Comparison of ENCODE assay signal across 18 mouse cellular contexts in the genomic region with DNA sequence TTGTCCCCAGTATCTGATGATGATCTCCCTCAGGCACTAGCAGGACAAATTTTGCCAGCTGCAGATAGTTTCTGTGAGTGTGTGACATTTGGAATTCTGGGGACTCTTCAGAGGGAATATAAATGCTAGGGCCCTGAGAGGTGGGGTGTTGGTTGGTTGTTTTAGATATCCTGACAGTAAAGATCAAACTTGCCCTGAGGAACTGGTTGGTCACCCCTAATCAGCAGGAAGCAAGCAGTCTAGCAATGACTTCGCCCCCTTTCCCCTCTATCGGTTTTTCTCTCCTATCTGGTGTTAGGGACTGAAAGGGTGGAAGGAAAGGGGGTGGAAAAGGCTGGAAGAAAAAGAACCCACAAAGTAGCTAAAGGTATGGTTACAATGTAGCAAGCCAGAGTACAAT. TPM values are rescaled to one million over a fixed set of nuclear protein-coding genes. Genes with fewer than 3 reads are reported as not detected.
DNase-seq lines count a peak whose midpoint lies in the region; ATAC-seq and TF ChIP-seq lines count a peak whose summit lies in the region.
"Had no signal": no experiment of that assay in that cellular context is flagged by ENCODE, and none has a peak within 500 bp of the region (broad histone marks: within the 10 kb centered on the region; RNA-seq: fewer than 3 reads in every experiment).

No protein-coding gene starts in this region.

- H3K27me3 ChIP-seq in forebrain, embryonic 13.5 days, result no peaks in the 10 kb centered on the region
- no peaks in the 10 kb centered on the region; the same call in 1 of the 2 replicates for H3K27me3 ChIP-seq in forebrain, embryonic 10.5 days (ENCODE audit: poor library complexity, severe bottlenecking)
- no peaks in the 10 kb centered on the region for H3K27me3 ChIP-seq in stomach, embryonic 15.5 days (replicated peaks)
- H3K27me3 ChIP-seq in stomach, postnatal 0 days (ENCODE audit: control insufficient read depth, insufficient read depth, low read length), result no peaks in the 10 kb centered on the region
- no peaks in the 10 kb centered on the region for H3K27me3 ChIP-seq in liver, embryonic 14.5 days (ENCODE audit: control insufficient read depth, insufficient read depth, low read length)
- H3K27me3 ChIP-seq: heart, embryonic 15.5 days had no signal

- H3K4me3 ChIP-seq in forebrain, embryonic 13.5 days, result no peak overlapping the region
- H3K4me3 ChIP-seq in forebrain, embryonic 10.5 days, result no peak overlapping the region
- no peak overlapping the region for H3K4me3 ChIP-seq in stomach, embryonic 15.5 days (replicated peaks)
- H3K4me3 ChIP-seq in stomach, postnatal 0 days (ENCODE audit: low read depth, low read length), result no peak overlapping the region
- peak overlapping the region in 1 of 2 experiments; percentile 75; a peak in 1 of 4 replicates for H3K4me3 ChIP-seq in liver, embryonic 14.5 days (ENCODE audit: insufficient read depth in 1 of 2, low read depth in 2 of 2, low read length in 2 of 2)

- H3K36me3 ChIP-seq in forebrain, embryonic 13.5 days (ENCODE audit: poor library complexity, severe bottlenecking), result peaks cover 23% of the 10 kb centered on the region
- peaks cover 31% of the 10 kb centered on the region for H3K36me3 ChIP-seq in forebrain, embryonic 10.5 days (replicated peaks)
- H3K36me3 ChIP-seq in stomach, embryonic 15.5 days, result peaks cover 8% of the 10 kb centered on the region; the same call in 1 of the 2 replicates
- peaks cover 2% of the 10 kb centered on the region; the same call in 1 of the 2 replicates for H3K36me3 ChIP-seq in stomach, postnatal 0 days (ENCODE audit: control insufficient read depth, insufficient read depth, low read length)
- peaks cover 7% of the 10 kb centered on the region; the same call in 1 of the 2 replicates for H3K36me3 ChIP-seq in liver, embryonic 14.5 days (replicated peaks; ENCODE audit: control insufficient read depth, insufficient read depth, low read depth)

- no peak for TF ChIP-seq EP300 in stomach, postnatal 0 days (optimal IDR thresholded peaks at IDR 0.05)
- TF ChIP-seq EP300 in liver, embryonic 14.5 days (IDR thresholded peaks at IDR 0.05; ENCODE audit: low read depth), result no peak

- no peak for TF ChIP-seq CTCF in stomach, postnatal 0 days (IDR thresholded peaks at IDR 0.05; ENCODE audit: low read depth)
- no peak for TF ChIP-seq CTCF in liver, embryonic 14.5 days (IDR thresholded peaks at IDR 0.05; ENCODE audit: low read depth)

- 0 out of 2 replicates have a peak overlapping the region, but pooled peaks have one; percentile 37 for H3K9ac ChIP-seq in forebrain, embryonic 13.5 days
- no peak overlapping the region for H3K9ac ChIP-seq in stomach, embryonic 15.5 days
- H3K9ac ChIP-seq in stomach, postnatal 0 days (ENCODE audit: low read length), result no peak overlapping the region
- H3K9ac ChIP-seq in liver, embryonic 14.5 days (replicated peaks), result peak overlapping the region; percentile 31
- H3K9ac ChIP-seq: heart, embryonic 15.5 days had no signal

- peaks cover 16% of the 10 kb centered on the region for H3K4me1 ChIP-seq in forebrain, embryonic 13.5 days
- peaks cover 40% of the 10 kb centered on the region for H3K4me1 ChIP-seq in forebrain, embryonic 10.5 days
- H3K4me1 ChIP-seq in stomach, embryonic 15.5 days, result peaks cover 34% of the 10 kb centered on the region
- H3K4me1 ChIP-seq in stomach, postnatal 0 days (replicated peaks; ENCODE audit: control insufficient read depth, insufficient read depth), result peaks cover 6% of the 10 kb centered on the region; the same call in 1 of the 2 replicates
- H3K4me1 ChIP-seq in liver, embryonic 14.5 days (replicated peaks; ENCODE audit: control insufficient read depth in 2 of 2, insufficient read depth in 2 of 2, low read length in 1 of 2), result peaks cover 19 to 32% of the 10 kb centered on the region in 2 experiments

- no peak overlapping the region for H3K27ac ChIP-seq in forebrain, embryonic 13.5 days
- H3K27ac ChIP-seq in forebrain, embryonic 10.5 days, result no peak overlapping the region
- no peak overlapping the region for H3K27ac ChIP-seq in stomach, embryonic 15.5 days
- H3K27ac ChIP-seq in stomach, postnatal 0 days (replicated peaks), result no peak overlapping the region
- H3K27ac ChIP-seq in liver, embryonic 14.5 days, result no peak overlapping the region
- H3K27ac ChIP-seq: heart, embryonic 15.5 days; hindbrain, embryonic 10.5 days had no signal

- 88% methylated on average over 2 of the region's 2 CpGs for WGBS in forebrain, embryonic 13.5 days
- 84% methylated on average over 2 of the region's 2 CpGs for WGBS in forebrain, embryonic 10.5 days
- 72% methylated on average over 2 of the region's 2 CpGs for WGBS in stomach, embryonic 15.5 days
- 84% methylated on average over 2 of the region's 2 CpGs for WGBS in stomach, postnatal 0 days
- WGBS in liver, embryonic 14.5 days (ENCODE audit: insufficient replicate concordance), result 14% methylated on average over 2 of the region's 2 CpGs

- no peaks in the 10 kb centered on the region for H3K9me3 ChIP-seq in forebrain, embryonic 13.5 days (replicated peaks)
- H3K9me3 ChIP-seq in forebrain, embryonic 10.5 days, result no peaks in the 10 kb centered on the region
- no peaks in the 10 kb centered on the region for H3K9me3 ChIP-seq in stomach, embryonic 15.5 days
- no peaks in the 10 kb centered on the region for H3K9me3 ChIP-seq in stomach, postnatal 0 days (ENCODE audit: control insufficient read depth, low read length)
- H3K9me3 ChIP-seq in liver, embryonic 14.5 days (ENCODE audit: control insufficient read depth, low read length), result no peaks in the 10 kb centered on the region
- H3K9me3 ChIP-seq: heart, embryonic 15.5 days; hindbrain, embryonic 10.5 days had no signal

- no peak for ATAC-seq in forebrain, embryonic 13.5 days
- ATAC-seq in stomach, embryonic 15.5 days (ENCODE audit: insufficient read depth, low FRiP score, low read depth), result no peak
- ATAC-seq in stomach, postnatal 0 days (ENCODE audit: low FRiP score, low TSS enrichment), result no peak
- no peak for ATAC-seq in liver, embryonic 14.5 days (ENCODE audit: insufficient read depth)
- ATAC-seq: midbrain, embryonic 16.5 days had no signal

- no peak overlapping the region for H3K4me2 ChIP-seq in forebrain, embryonic 13.5 days
- peak overlapping the region; percentile 23; the same call in 1 of the 2 replicates for H3K4me2 ChIP-seq in stomach, embryonic 15.5 days
- H3K4me2 ChIP-seq in stomach, postnatal 0 days (replicated peaks; ENCODE audit: low read depth), result no peak overlapping the region
- peak overlapping the region; percentile 92 for H3K4me2 ChIP-seq in liver, embryonic 14.5 days (ENCODE audit: low read depth)

- no peak for DNase-seq in forebrain, embryonic 10.5 days (ENCODE audit: extremely low spot score, low spot score)
- DNase-seq in stomach, postnatal 0 days (ENCODE audit: low spot score), result no peak
- DNase-seq in liver, embryonic 14.5 days (ENCODE audit: low read depth in 3 of 3, low spot score in 3 of 3), result no peak
- no peak for DNase-seq in ovary, postnatal 36 days (ENCODE audit: low spot score)
- DNase-seq in left cerebral cortex, adult 9 months (ENCODE audit: low spot score in 2 of 2), result no peak
- no peak for DNase-seq in kidney, postnatal 10 days
- DNase-seq: adrenal gland, adult 2 months; B cell, adult 2 months; cerebellum, adult 8-10 months; kidney, postnatal 14 days; layer of hippocampus, adult 9-11 months; right cerebral cortex, adult 18-20 months; thymus, postnatal 4 days had no signal

RNA-seq across cellular contexts. Expression of a gene that starts 2.0 kb away (rescaled TPM):
- 30.7 and 32.3 TPM in 2 replicates for polyA plus RNA-seq in forebrain, embryonic 13.5 days (2015; fragmentation: Nextera tagmentation; extraction: Ambion mirVana)
- polyA plus RNA-seq in forebrain, embryonic 10.5 days (2016; fragmentation: Nextera tagmentation; extraction: Ambion mirVana), result 33.7 and 33.8 TPM in 2 replicates
- 44.7 and 54.1 TPM in 2 replicates for polyA plus RNA-seq in stomach, embryonic 15.5 days (2015; fragmentation: Nextera tagmentation; extraction: Ambion mirVana)
- 19.3 and 20.3 TPM in 2 replicates for polyA plus RNA-seq in stomach, postnatal 0 days (2015; fragmentation: Nextera tagmentation; extraction: Ambion mirVana)
- 13.6 and 17.0 TPM in 2 replicates for polyA plus RNA-seq in liver, embryonic 14.5 days (2012; rRNA removed)
- polyA plus RNA-seq in liver, embryonic 14.5 days (2014; fragmentation: Nextera tagmentation; extraction: Ambion mirVana), result 12.9 and 14.9 TPM in 2 replicates

RNA-seq across cellular contexts. Expression of a gene that starts 5.4 kb away (rescaled TPM):
- 0.13 and 0.28 TPM in 2 replicates for polyA plus RNA-seq in forebrain, embryonic 13.5 days (2015; fragmentation: Nextera tagmentation; extraction: Ambion mirVana)
- polyA plus RNA-seq in forebrain, embryonic 10.5 days (2016; fragmentation: Nextera tagmentation; extraction: Ambion mirVana), result 0.10 and 0.33 TPM in 2 replicates
- 1.3 and 2.0 TPM in 2 replicates for polyA plus RNA-seq in stomach, embryonic 15.5 days (2015; fragmentation: Nextera tagmentation; extraction: Ambion mirVana)
- polyA plus RNA-seq in stomach, postnatal 0 days (2015; fragmentation: Nextera tagmentation; extraction: Ambion mirVana), result 0.44 and 0.87 TPM in 2 replicates
- 12.0 and 12.4 TPM in 2 replicates for polyA plus RNA-seq in liver, embryonic 14.5 days (2012; rRNA removed)
- 4.1 and 7.8 TPM in 2 replicates for polyA plus RNA-seq in liver, embryonic 14.5 days (2014; fragmentation: Nextera tagmentation; extraction: Ambion mirVana)
- polyA plus RNA-seq: heart, embryonic 15.5 days had no signal

Comparison
In these comparisons a context has a peak if more than half of its experiments do, and no peak if none do; other contexts are left out.
1. H3K4me2 ChIP-seq: peak in stomach, embryonic 15.5 days (single experiment) and liver, embryonic 14.5 days (single experiment); none in forebrain, embryonic 13.5 days (single experiment) and stomach, postnatal 0 days (single experiment).
2. H3K9ac ChIP-seq: peak in forebrain, embryonic 13.5 days (single experiment) and liver, embryonic 14.5 days (single experiment); none in stomach, embryonic 15.5 days (single experiment) and stomach, postnatal 0 days (single experiment).